Mouse (Mus musculus) stomach, embryonic 15.5 days (tissue): ENCODE results near the gene Slc47a1. TPM values are rescaled to one million over a fixed set of nuclear protein-coding genes. Genes with fewer than 3 reads are reported as not detected.
A peak's percentile ranks its signal among the peaks of the same experiment; 100 is the strongest.

Experiments used
- ATAC-seq: fragments of 200-750 bp; cut with Nextera tagmentation; 2 replicates; pipeline ENCODE4 v1.8.0; 2017; ENCODE audit warnings: low read depth, moderate number of reproducible peaks, moderate TSS enrichment; ENCODE audit not compliant: insufficient read depth, low FRiP score
- H3K27ac ChIP-seq: fragments of 300-500 bp; sonication (generic); 2 replicates; pipeline ENCODE4 v1.5.1; 2015; ENCODE audit warnings: mild to moderate bottlenecking, inconsistent platforms
- H3K27me3 ChIP-seq: fragments of 300-500 bp; sonication (generic); replicated peaks from 2 replicates; pipeline ENCODE4 v1.6.1; 2015; ENCODE audit warnings: inconsistent platforms
- H3K36me3 ChIP-seq: fragments of 300-500 bp; sonication (generic); 2 replicates; pipeline ENCODE4 v1.6.1; 2015; ENCODE audit warnings: inconsistent platforms
- H3K4me1 ChIP-seq: fragments of 300-500 bp; sonication (generic); 2 replicates; pipeline ENCODE4 v1.6.1; 2015; ENCODE audit warnings: inconsistent platforms
- H3K4me2 ChIP-seq: fragments of 300-500 bp; sonication (generic); 2 replicates; pipeline ENCODE4 v1.6.1; 2015; ENCODE audit warnings: mild to moderate bottlenecking, inconsistent platforms
- H3K4me3 ChIP-seq: fragments of 300-500 bp; sonication (generic); replicated peaks from 2 replicates; pipeline ENCODE4 v1.5.1; 2015; ENCODE audit warnings: inconsistent platforms
- H3K9ac ChIP-seq: fragments of 300-500 bp; sonication (generic); 2 replicates; pipeline ENCODE4 v1.6.1; 2015; ENCODE audit warnings: inconsistent platforms
- H3K9me3 ChIP-seq: fragments of 300-500 bp; sonication (generic); 2 replicates; pipeline ENCODE4 v1.6.1; 2016; ENCODE audit warnings: inconsistent platforms
- WGBS: fragments of 180-500 bp; shearing (Covaris S2); methylation state at CpG from one replicate; pipeline ENCODE4 v1.1.7; 2015; 5-methylcytosine and 5-hydroxymethylcytosine counted together
- polyA plus RNA-seq: library from polyadenylated mRNA; unstranded; fragments of >200 nt; fragmentation: Nextera tagmentation; extraction: Ambion mirVana; gene quantifications from 2 replicates; pipeline ENCODE4 v1.2.1, GENCODE M21; 2015

The Slc47a1 gene
- polyA plus RNA-seq, 1 experiment from 2014 or later: 2.1 TPM

GRCm38 (mm10) chr11:61366517-61367273 lies 11.4 kb downstream of the Slc47a1 start:
- H3K36me3 ChIP-seq: no peaks in the 10 kb centered on the region
- no peaks in the 10 kb centered on the region; the same call in 1 of the 2 replicates for H3K4me1 ChIP-seq
- no peak overlapping the region for H3K4me3 ChIP-seq
- H3K27me3 ChIP-seq: no peaks in the 10 kb centered on the region
- 64% methylated on average over 9 of the region's 9 CpGs for WGBS
- H3K27ac ChIP-seq: no peak overlapping the region
- H3K9me3 ChIP-seq: no peaks in the 10 kb centered on the region
- H3K9ac ChIP-seq: no peak overlapping the region
- ATAC-seq: no peak
- H3K4me2 ChIP-seq: no peak overlapping the region

GRCm38 (mm10) chr11:61365938-61366337 lies 12.2 kb downstream of the Slc47a1 start:
- Histone ChIP-seq H3K4me1 (no peaks in the 10 kb centered on the region; the same call in 1 of the 2 replicates), H3K9ac (no peak overlapping the region), H3K9me3 (no peaks in the 10 kb centered on the region), H3K4me2 (no peak overlapping the region), H3K27me3 (no peaks in the 10 kb centered on the region), H3K36me3 (no peaks in the 10 kb centered on the region), H3K27ac (no peak overlapping the region), H3K4me3 (no peak overlapping the region)
- ATAC-seq: no peak
- 60% methylated on average over 3 of the region's 3 CpGs for WGBS

- H3K9me3 ChIP-seq: no peaks in the 10 kb centered on the region
- no peaks in the 10 kb centered on the region for H3K36me3 ChIP-seq
- no peaks in the 10 kb centered on the region for H3K27me3 ChIP-seq
- no peak overlapping the region for H3K4me3 ChIP-seq
- H3K27ac ChIP-seq: no peak overlapping the region
- WGBS: 82% methylated on average over 6 of the region's 6 CpGs
- H3K4me2 ChIP-seq: no peak overlapping the region
- no peak for ATAC-seq
- H3K9ac ChIP-seq: no peak overlapping the region
- no peaks in the 10 kb centered on the region; the same call in 1 of the 2 replicates for H3K4me1 ChIP-seq
These were observed 14.0 kb downstream of the Slc47a1 start for GRCm38 (mm10) chr11:61364096-61364495.

DNA sequence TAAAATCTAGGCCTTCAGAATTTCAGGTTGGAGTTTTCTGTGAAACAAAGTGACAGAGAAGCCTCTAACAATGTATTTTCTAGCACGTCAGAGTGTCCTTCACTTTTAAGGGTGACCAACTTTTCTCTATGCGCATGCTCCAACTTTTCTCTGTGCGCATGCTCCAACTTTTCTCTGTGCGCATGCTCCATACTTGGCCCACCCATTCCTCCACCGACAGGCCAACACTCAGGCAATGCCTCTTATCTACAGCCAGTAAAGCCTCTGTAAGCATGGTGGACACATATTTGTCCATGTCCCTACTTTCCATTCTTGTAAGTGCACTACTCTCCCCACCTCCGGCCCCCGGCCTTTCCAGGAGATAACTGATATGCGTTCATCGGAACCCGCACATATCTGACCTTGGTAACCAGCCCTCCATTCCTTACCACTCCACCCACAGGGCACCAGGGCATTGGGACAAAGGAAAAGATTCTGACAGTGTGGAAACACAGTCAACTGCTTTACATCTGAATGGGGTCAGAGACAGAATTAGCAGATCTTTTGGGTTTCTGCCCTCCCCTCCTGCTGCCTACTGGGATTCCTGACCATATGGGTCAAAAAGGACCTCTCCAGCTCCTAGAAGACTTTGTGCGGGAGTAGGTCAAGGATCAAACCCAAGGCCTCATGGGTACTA lies 16.5 kb downstream of the Slc47a1 start:
- Histone ChIP-seq H3K4me2 (no peak overlapping the region), H3K4me3 (no peak overlapping the region), H3K36me3 (no peaks in the 10 kb centered on the region), H3K9me3 (no peaks in the 10 kb centered on the region), H3K27me3 (no peaks in the 10 kb centered on the region), H3K9ac (no peak overlapping the region), H3K27ac (no peak overlapping the region), H3K4me1 (no peaks in the 10 kb centered on the region; the same call in 1 of the 2 replicates)
- WGBS: 85% methylated on average over 11 of the region's 11 CpGs
- no peak for ATAC-seq

DNA sequence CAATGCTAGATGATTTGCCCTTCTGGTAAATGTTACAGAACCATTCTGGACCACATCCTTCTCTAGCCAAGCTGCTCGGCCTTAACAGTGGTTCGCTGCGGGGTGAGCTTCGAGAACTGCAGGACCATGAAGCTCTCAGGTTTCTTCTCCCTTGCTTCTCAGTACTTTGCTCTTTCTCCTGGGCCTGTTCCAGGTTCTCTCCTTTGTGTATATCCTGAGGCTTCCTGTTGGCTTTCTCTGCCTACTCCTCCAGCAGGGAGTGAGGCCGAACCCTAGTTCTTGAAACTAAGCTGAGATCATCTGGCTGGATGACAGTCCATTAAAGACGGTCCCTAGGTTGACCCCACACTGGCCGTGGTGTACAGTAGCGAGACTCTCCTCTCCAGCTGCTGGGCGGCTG lies 21.5 kb downstream of the Slc47a1 start:
- H3K9me3 ChIP-seq: no peaks in the 10 kb centered on the region
- ATAC-seq: no peak
- H3K36me3 ChIP-seq: no peaks in the 10 kb centered on the region
- no peak overlapping the region for H3K4me3 ChIP-seq
- 67% methylated on average over 9 of the region's 9 CpGs for WGBS
- no peaks in the 10 kb centered on the region for H3K27me3 ChIP-seq
- no peak overlapping the region for H3K27ac ChIP-seq
- no peaks in the 10 kb centered on the region for H3K4me1 ChIP-seq
- H3K9ac ChIP-seq: no peak overlapping the region
- H3K4me2 ChIP-seq: no peak overlapping the region

GRCm38 (mm10) chr11:61356111-61356510 lies 22.0 kb downstream of the Slc47a1 start:
- WGBS: 70% methylated on average over 6 of the region's 6 CpGs
- H3K27ac ChIP-seq: no peak overlapping the region
- no peak overlapping the region for H3K4me3 ChIP-seq
- no peaks in the 10 kb centered on the region for H3K4me1 ChIP-seq
- ATAC-seq: no peak
- no peaks in the 10 kb centered on the region for H3K36me3 ChIP-seq
- H3K4me2 ChIP-seq: no peak overlapping the region
- H3K27me3 ChIP-seq: no peaks in the 10 kb centered on the region
- H3K9ac ChIP-seq: no peak overlapping the region
- H3K9me3 ChIP-seq: no peaks in the 10 kb centered on the region

DNA sequence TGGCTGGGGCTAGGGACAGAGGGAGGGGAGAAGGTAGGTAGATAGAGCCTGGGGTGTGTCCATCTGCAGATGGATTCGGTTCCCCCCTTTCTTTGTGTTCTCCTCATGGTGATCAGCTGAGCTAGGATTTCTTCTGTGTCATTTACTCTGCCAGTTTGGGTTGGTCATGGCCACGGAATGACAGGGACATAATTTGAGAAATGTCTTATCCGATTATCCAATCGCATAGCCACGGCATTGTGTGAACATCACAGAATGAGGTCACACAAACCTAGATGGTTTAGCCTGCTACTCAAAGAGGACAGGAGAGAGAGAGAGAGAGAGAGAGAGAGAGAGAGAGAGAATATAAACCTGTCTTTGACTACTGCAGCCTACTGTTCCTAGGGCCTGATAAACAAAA lies 22.8 kb downstream of the Slc47a1 start:
- Histone ChIP-seq H3K9me3 (no peaks in the 10 kb centered on the region), H3K27ac (no peak overlapping the region), H3K27me3 (no peaks in the 10 kb centered on the region), H3K36me3 (no peaks in the 10 kb centered on the region), H3K4me2 (no peak overlapping the region), H3K4me3 (no peak overlapping the region), H3K4me1 (no peaks in the 10 kb centered on the region), H3K9ac (no peak overlapping the region)
- 86% methylated on average over 5 of the region's 5 CpGs for WGBS
- ATAC-seq: no peak

GRCm38 (mm10) chr11:61354346-61354745 lies 23.8 kb downstream of the Slc47a1 start:
- Histone ChIP-seq H3K4me2 (no peak overlapping the region), H3K27me3 (no peaks in the 10 kb centered on the region), H3K9ac (no peak overlapping the region), H3K4me3 (no peak overlapping the region), H3K9me3 (no peaks in the 10 kb centered on the region), H3K36me3 (no peaks in the 10 kb centered on the region), H3K27ac (no peak overlapping the region), H3K4me1 (no peaks in the 10 kb centered on the region)
- WGBS: 69% methylated on average over 6 of the region's 6 CpGs
- ATAC-seq: no peak

DNA sequence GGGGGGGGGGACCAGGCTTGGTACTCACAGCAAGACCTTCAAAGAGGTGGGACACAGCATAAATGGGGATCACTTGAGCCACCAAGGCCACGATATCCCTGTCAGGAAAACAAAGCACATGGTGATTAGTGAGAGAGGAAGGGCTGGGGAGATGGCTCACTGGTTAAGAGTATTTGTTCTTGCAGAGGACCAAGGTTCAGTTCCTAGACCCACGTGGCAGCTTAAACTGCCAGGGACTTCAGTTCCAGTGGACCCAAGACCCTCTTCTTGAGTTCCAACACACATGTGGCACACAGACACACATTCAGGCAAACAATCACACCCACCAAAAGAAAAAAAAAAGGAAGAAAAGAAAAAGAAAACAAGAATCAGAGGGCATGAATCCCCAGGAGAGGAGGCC lies 25.1 kb downstream of the Slc47a1 start:
- Histone ChIP-seq H3K9ac (no peak overlapping the region), H3K4me2 (no peak overlapping the region), H3K27me3 (no peaks in the 10 kb centered on the region), H3K9me3 (no peaks in the 10 kb centered on the region), H3K36me3 (no peaks in the 10 kb centered on the region), H3K4me3 (no peak overlapping the region), H3K4me1 (no peaks in the 10 kb centered on the region), H3K27ac (no peak overlapping the region)
- 57% methylated on average over 2 of the region's 2 CpGs for WGBS
- ATAC-seq: no peak

- WGBS: 62% methylated on average over 9 of the region's 9 CpGs
- no peak overlapping the region for H3K4me2 ChIP-seq
- no peak overlapping the region for H3K9ac ChIP-seq
- H3K27ac ChIP-seq: no peak overlapping the region
- no peaks in the 10 kb centered on the region for H3K4me1 ChIP-seq
- H3K27me3 ChIP-seq: no peaks in the 10 kb centered on the region
- no peaks in the 10 kb centered on the region for H3K36me3 ChIP-seq
- ATAC-seq: 0 out of 2 replicates have a peak, but pooled peaks have one; percentile 35
- H3K4me3 ChIP-seq: no peak overlapping the region
- no peaks in the 10 kb centered on the region for H3K9me3 ChIP-seq
These were observed 25.9 kb downstream of the Slc47a1 start for GRCm38 (mm10) chr11:61352138-61352651.

- Histone ChIP-seq H3K27me3 (peaks cover 3% of the 10 kb centered on the region; the same call in 1 of the 2 replicates), H3K9me3 (no peaks in the 10 kb centered on the region), H3K27ac (no peak overlapping the region), H3K4me2 (no peak overlapping the region), H3K9ac (no peak overlapping the region), H3K36me3 (no peaks in the 10 kb centered on the region), H3K4me1 (no peaks in the 10 kb centered on the region), H3K4me3 (no peak overlapping the region)
- ATAC-seq: 0 out of 2 replicates have a peak, but pooled peaks have one; percentile 43
- 11% methylated on average over 8 of the region's 8 CpGs for WGBS
These were observed 28.8 kb downstream of the Slc47a1 start for GRCm38 (mm10) chr11:61349337-61349736.

GRCm38 (mm10) chr11:61346133-61346532 lies 32.0 kb downstream of the Slc47a1 start:
- Histone ChIP-seq H3K4me3 (no peak overlapping the region), H3K9ac (no peak overlapping the region), H3K27me3 (peaks cover 27% of the 10 kb centered on the region), H3K27ac (no peak overlapping the region), H3K9me3 (no peaks in the 10 kb centered on the region), H3K36me3 (no peaks in the 10 kb centered on the region), H3K4me1 (0 out of 2 replicates have a peak, but pooled peaks cover 8% of the 10 kb centered on the region), H3K4me2 (no peak overlapping the region)
- WGBS: 62% methylated on average over 8 of the region's 8 CpGs
- ATAC-seq: no peak
